Mouse (Mus musculus) embryonic facial prominence, embryonic 15.5 days (tissue): ENCODE data around the gene Barhl1. TPM values are rescaled to one million over a fixed set of nuclear protein-coding genes. Genes with fewer than 3 reads are reported as not detected.

ENCODE experiments used
- ATAC-seq: fragments of 200-750 bp; cut with Nextera tagmentation; 2 replicates; pipeline ENCODE4 v1.8.0; 2017; ENCODE audit warnings: low read depth, moderate TSS enrichment; ENCODE audit not compliant: insufficient number of reproducible peaks, low FRiP score, low TSS enrichment
- H3K27ac ChIP-seq: fragments of 300-500 bp; sonication (generic); replicated peaks from 2 replicates; pipeline ENCODE4 v1.5.1; 2015; ENCODE audit warnings: mild to moderate bottlenecking, inconsistent platforms
- H3K27me3 ChIP-seq: fragments of 300-500 bp; sonication (generic); 2 replicates; pipeline ENCODE4 v1.6.1; 2015; ENCODE audit warnings: inconsistent platforms
- H3K36me3 ChIP-seq: fragments of 300-500 bp; sonication (generic); 2 replicates; pipeline ENCODE4 v1.6.1; 2015; ENCODE audit warnings: mild to moderate bottlenecking, inconsistent platforms
- H3K4me1 ChIP-seq: fragments of 300-500 bp; sonication (generic); 2 replicates; pipeline ENCODE4 v1.6.1; 2015; ENCODE audit warnings: inconsistent platforms
- H3K4me2 ChIP-seq: fragments of 300-500 bp; sonication (generic); replicated peaks from 2 replicates; pipeline ENCODE4 v1.6.1; 2015; ENCODE audit warnings: mild to moderate bottlenecking, inconsistent platforms
- H3K4me3 ChIP-seq: fragments of 300-500 bp; sonication (generic); replicated peaks from 2 replicates; pipeline ENCODE4 v1.5.1; 2015; ENCODE audit warnings: mild to moderate bottlenecking, inconsistent platforms
- H3K9ac ChIP-seq: fragments of 300-500 bp; sonication (generic); 2 replicates; pipeline ENCODE4 v1.6.1; 2015; ENCODE audit warnings: inconsistent platforms
- H3K9me3 ChIP-seq: fragments of 300-500 bp; sonication (generic); replicated peaks from 2 replicates; pipeline ENCODE4 v1.6.1; 2016; ENCODE audit warnings: inconsistent platforms
- WGBS: fragments of 180-500 bp; shearing (Covaris S2); methylation state at CpG from one replicate; pipeline ENCODE4 v1.1.7; 2015; 5-methylcytosine and 5-hydroxymethylcytosine counted together
- polyA plus RNA-seq: library from polyadenylated mRNA; unstranded; fragments of >200 nt; fragmentation: Nextera tagmentation; extraction: Ambion mirVana; gene quantifications from 2 replicates; pipeline ENCODE4 v1.2.1, GENCODE M21; 2015

The Barhl1 gene
- polyA plus RNA-seq, 1 experiment from 2014 or later = not detected

- WGBS = 84% methylated on average over 4 of the region's 4 CpGs
- no peaks in the 10 kb centered on the region for H3K27me3 ChIP-seq
- no peak overlapping the region for H3K4me2 ChIP-seq
- H3K4me1 ChIP-seq = no peaks in the 10 kb centered on the region
- no peak for ATAC-seq
- no peaks in the 10 kb centered on the region for H3K9me3 ChIP-seq
- H3K9ac ChIP-seq = no peak overlapping the region
- H3K4me3 ChIP-seq = no peak overlapping the region
- H3K36me3 ChIP-seq = peaks cover 58% of the 10 kb centered on the region
- H3K27ac ChIP-seq = no peak overlapping the region
These were observed 19.0 kb downstream of the Barhl1 start for GRCm38 (mm10) chr2:28897340-28897899.

- Histone ChIP-seq H3K4me2 (no peak overlapping the region), H3K9me3 (no peaks in the 10 kb centered on the region), H3K27me3 (no peaks in the 10 kb centered on the region), H3K4me1 (no peaks in the 10 kb centered on the region), H3K36me3 (peaks cover 61% of the 10 kb centered on the region), H3K27ac (no peak overlapping the region), H3K4me3 (no peak overlapping the region), H3K9ac (no peak overlapping the region)
- ATAC-seq = no peak
- WGBS = 73% methylated on average over 7 of the region's 7 CpGs
These were observed 20.6 kb downstream of the Barhl1 start for GRCm38 (mm10) chr2:28895876-28896275.

- no peaks in the 10 kb centered on the region for H3K9me3 ChIP-seq
- WGBS = 71% methylated on average over 6 of the region's 6 CpGs
These were observed 22.9 kb downstream of the Barhl1 start for GRCm38 (mm10) chr2:28893526-28893925.

GRCm38 (mm10) chr2:28892796-28893195 lies 23.7 kb downstream of the Barhl1 start:
- Histone ChIP-seq H3K4me1 (no peaks in the 10 kb centered on the region), H3K27ac (no peak overlapping the region), H3K27me3 (no peaks in the 10 kb centered on the region), H3K4me2 (no peak overlapping the region), H3K9ac (no peak overlapping the region), H3K4me3 (no peak overlapping the region), H3K36me3 (peaks cover 69% of the 10 kb centered on the region), H3K9me3 (no peaks in the 10 kb centered on the region)
- WGBS = 52% methylated on average over 1 of the region's 1 CpGs
- ATAC-seq = no peak

More at GRCm38 (mm10) chr2:28893526-28893925, 22.9 kb downstream of the Barhl1 start:
- Histone ChIP-seq H3K4me3 (no peak overlapping the region), H3K27me3 (no peaks in the 10 kb centered on the region), H3K4me2 (no peak overlapping the region), H3K9ac (no peak overlapping the region), H3K27ac (no peak overlapping the region), H3K4me1 (no peaks in the 10 kb centered on the region), H3K36me3 (peaks cover 62% of the 10 kb centered on the region)
- no peak for ATAC-seq

- H3K36me3 ChIP-seq = peaks cover 62% of the 10 kb centered on the region
- no peak overlapping the region for H3K4me2 ChIP-seq
- 82% methylated on average over 4 of the region's 4 CpGs for WGBS
- H3K9ac ChIP-seq = no peak overlapping the region
- H3K9me3 ChIP-seq = no peaks in the 10 kb centered on the region
- ATAC-seq = no peak
- no peak overlapping the region for H3K27ac ChIP-seq
- H3K4me3 ChIP-seq = no peak overlapping the region
- no peaks in the 10 kb centered on the region for H3K4me1 ChIP-seq
- no peaks in the 10 kb centered on the region for H3K27me3 ChIP-seq
These were observed 31.6 kb downstream of the Barhl1 start for GRCm38 (mm10) chr2:28884914-28885313.

- H3K4me3 ChIP-seq = no peak overlapping the region
- H3K9ac ChIP-seq = no peak overlapping the region
- no peaks in the 10 kb centered on the region for H3K27me3 ChIP-seq
- H3K36me3 ChIP-seq = peaks cover 46% of the 10 kb centered on the region
- no peak overlapping the region for H3K4me2 ChIP-seq
- H3K4me1 ChIP-seq = no peaks in the 10 kb centered on the region
- H3K27ac ChIP-seq = no peak overlapping the region
- H3K9me3 ChIP-seq = no peaks in the 10 kb centered on the region
- WGBS = 74% methylated on average over 6 of the region's 6 CpGs
- ATAC-seq = no peak
These were observed 33.5 kb downstream of the Barhl1 start for GRCm38 (mm10) chr2:28882826-28883485.

- no peak for ATAC-seq
- Histone ChIP-seq H3K9ac (no peak overlapping the region), H3K4me3 (no peak overlapping the region), H3K9me3 (no peaks in the 10 kb centered on the region), H3K4me1 (no peaks in the 10 kb centered on the region), H3K27me3 (no peaks in the 10 kb centered on the region), H3K36me3 (peaks cover 45% of the 10 kb centered on the region), H3K27ac (no peak overlapping the region), H3K4me2 (no peak overlapping the region)
- WGBS = 84% methylated on average over 3 of the region's 3 CpGs
These were observed 34.4 kb downstream of the Barhl1 start for GRCm38 (mm10) chr2:28882047-28882446.

- H3K9me3 ChIP-seq = no peaks in the 10 kb centered on the region
- peaks cover 47% of the 10 kb centered on the region for H3K36me3 ChIP-seq
- no peaks in the 10 kb centered on the region for H3K27me3 ChIP-seq
- no peak overlapping the region for H3K9ac ChIP-seq
- no peaks in the 10 kb centered on the region for H3K4me1 ChIP-seq
- no peak for ATAC-seq
- no peak overlapping the region for H3K4me3 ChIP-seq
- H3K27ac ChIP-seq = no peak overlapping the region
- WGBS = 83% methylated on average over 3 of the region's 3 CpGs
- H3K4me2 ChIP-seq = no peak overlapping the region
These were observed 35.2 kb downstream of the Barhl1 start for GRCm38 (mm10) chr2:28881275-28881674.

GRCm38 (mm10) chr2:28875554-28875953 lies 40.9 kb downstream of the Barhl1 start:
- Histone ChIP-seq H3K9ac (no peak overlapping the region), H3K27ac (no peak overlapping the region), H3K9me3 (no peaks in the 10 kb centered on the region), H3K27me3 (no peaks in the 10 kb centered on the region), H3K4me3 (no peak overlapping the region), H3K4me1 (no peaks in the 10 kb centered on the region), H3K36me3 (peaks cover 46% of the 10 kb centered on the region), H3K4me2 (no peak overlapping the region)
- 89% methylated on average over 11 of the region's 11 CpGs for WGBS
- no peak for ATAC-seq

- ATAC-seq = no peak
- no peaks in the 10 kb centered on the region for H3K4me1 ChIP-seq
- WGBS = 73% methylated on average over 7 of the region's 7 CpGs
- peaks cover 42% of the 10 kb centered on the region for H3K36me3 ChIP-seq
- no peaks in the 10 kb centered on the region for H3K9me3 ChIP-seq
- H3K27me3 ChIP-seq = no peaks in the 10 kb centered on the region
- no peak overlapping the region for H3K4me3 ChIP-seq
- no peak overlapping the region for H3K4me2 ChIP-seq
- H3K9ac ChIP-seq = no peak overlapping the region
- H3K27ac ChIP-seq = no peak overlapping the region
These were observed 49.0 kb downstream of the Barhl1 start for GRCm38 (mm10) chr2:28867495-28867894.

- Histone ChIP-seq H3K27ac (no peak overlapping the region), H3K27me3 (no peaks in the 10 kb centered on the region), H3K9ac (no peak overlapping the region), H3K4me2 (no peak overlapping the region), H3K36me3 (peaks cover 70% of the 10 kb centered on the region), H3K4me3 (no peak overlapping the region), H3K9me3 (no peaks in the 10 kb centered on the region), H3K4me1 (no peaks in the 10 kb centered on the region)
- no peak for ATAC-seq
These were observed 52.6 kb downstream of the Barhl1 start for GRCm38 (mm10) chr2:28863857-28864256.
